Mouse (Mus musculus) left cerebral cortex, adult 18-20 months (tissue): ENCODE data around the gene Gna13. TPM values are rescaled to one million over a fixed set of nuclear protein-coding genes. Genes with fewer than 3 reads are reported as not detected.
A peak's percentile ranks its signal among the peaks of the same experiment; 100 is the strongest.

ENCODE experiments used
- DNase-seq, 2 experiments: peaks; one replicate each; pipeline ENCODE4 v3.0.0; 2021 to 2022; ENCODE audit warnings: low spot score in 2 of 2, mixed read lengths in 1 of 2
- total RNA-seq, 2 experiments: library from RNA; stranded (reverse); gene quantifications; 2 replicates each; pipeline ENCODE4 v1.2.3; 2021

Gene Gna13
- total RNA-seq, 2 experiments from 2014 or later = 48.2 to 49.2 TPM

GRCm38 (mm10) chr11:109348408-109348807 lies 14.2 kb upstream of the Gna13 start:
- no peak for DNase-seq

GRCm38 (mm10) chr11:109349652-109350316 lies 12.8 kb upstream of the Gna13 start:
- DNase-seq = no peak

GRCm38 (mm10) chr11:109350317-109350714 lies 12.3 kb upstream of the Gna13 start:
- DNase-seq = no peak

GRCm38 (mm10) chr11:109351489-109351888 lies 11.1 kb upstream of the Gna13 start:
- no peak for DNase-seq

- DNase-seq = no peak
Observed at GRCm38 (mm10) chr11:109353391-109354235, 9.0 kb upstream of the Gna13 start.

GRCm38 (mm10) chr11:109354236-109354613 lies 8.4 kb upstream of the Gna13 start:
- no peak for DNase-seq

- peak; percentile 31 to 32 for DNase-seq
Observed at GRCm38 (mm10) chr11:109355771-109356388, 6.8 kb upstream of the Gna13 start.

GRCm38 (mm10) chr11:109357171-109357570 lies 5.5 kb upstream of the Gna13 start:
- no peak for DNase-seq

GRCm38 (mm10) chr11:109358549-109358948 lies 4.1 kb upstream of the Gna13 start:
- DNase-seq = no peak

- no peak for DNase-seq
Observed at GRCm38 (mm10) chr11:109359043-109359752, 3.4 kb upstream of the Gna13 start.

- DNase-seq = no peak
Observed at GRCm38 (mm10) chr11:109360102-109360501, 2.5 kb upstream of the Gna13 start.

GRCm38 (mm10) chr11:109360581-109361040 lies 2.0 kb upstream of the Gna13 start:
- DNase-seq = peak in 1 of 2 experiments; percentile 24

- DNase-seq = no peak
Observed at GRCm38 (mm10) chr11:109361241-109361630, 1.4 kb upstream of the Gna13 start.

GRCm38 (mm10) chr11:109361631-109362462 lies 784 bp upstream of the Gna13 start:
- DNase-seq = no peak

GRCm38 (mm10) chr11:109363191-109364133 lies 831 bp downstream of the Gna13 start:
- no peak for DNase-seq

GRCm38 (mm10) chr11:109364337-109364736 lies 1.7 kb downstream of the Gna13 start:
- no peak for DNase-seq

GRCm38 (mm10) chr11:109364881-109365280 lies 2.2 kb downstream of the Gna13 start:
- no peak for DNase-seq

- no peak for DNase-seq
Observed at GRCm38 (mm10) chr11:109365818-109366217, 3.2 kb downstream of the Gna13 start.
